Mouse (Mus musculus): ENCODE results near the gene Hdac4. TPM values are rescaled to one million over a fixed set of nuclear protein-coding genes. Genes with fewer than 3 reads are reported as not detected.

Hdac4 gene
- polyA plus RNA-seq, 1 experiment from 2014 or later: 31.2 TPM

DNA sequence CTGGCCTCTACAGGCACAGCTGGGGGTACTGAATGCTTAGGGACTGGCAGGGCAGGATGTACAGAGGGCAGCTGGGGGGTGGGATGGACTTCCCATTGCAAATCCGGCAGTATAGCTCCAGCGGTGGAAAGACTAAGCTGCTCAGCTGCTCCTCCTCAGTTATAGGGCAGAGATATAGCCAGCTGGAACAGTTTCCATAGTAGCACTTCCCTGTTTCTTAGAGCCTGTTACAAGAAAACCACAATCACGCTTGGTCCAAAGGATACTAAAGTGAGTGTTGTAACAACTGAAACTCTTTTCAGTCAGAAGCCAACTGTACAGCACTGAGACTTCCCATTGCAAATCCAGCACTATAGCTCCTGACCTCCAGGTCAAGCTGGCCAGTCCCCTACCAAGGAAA is 161.3 kb downstream of the Hdac4 start:
- WGBS: 90% methylated on average over 3 of the region's 3 CpGs
- no peak for ATAC-seq (ENCODE audit: low FRiP score)
- H3K36me3 ChIP-seq: 0 out of 2 replicates have a peak, but pooled peaks cover 8% of the 10 kb centered on the region

DNA sequence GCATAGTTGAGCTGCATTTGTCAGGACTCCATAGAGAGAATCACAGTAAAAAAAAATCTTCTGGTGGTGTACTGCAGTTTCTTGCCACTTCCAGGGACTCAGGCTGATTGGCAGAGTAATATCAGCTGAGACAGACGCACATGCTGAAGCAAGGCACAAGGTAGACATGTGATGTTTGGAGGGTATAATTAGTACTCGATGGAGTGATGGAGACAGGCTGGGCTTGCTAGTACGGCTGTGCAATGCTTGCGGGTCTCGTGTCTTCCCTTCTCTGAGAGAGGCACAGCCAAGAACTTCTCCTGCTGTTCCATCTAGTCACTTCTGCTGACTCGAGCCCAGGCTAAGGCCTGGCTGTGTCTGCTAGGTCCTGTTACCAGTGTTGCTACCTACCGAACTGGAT is 162.0 kb downstream of the Hdac4 start:
- Histone ChIP-seq H3K4me1 (peaks cover 38% of the 10 kb centered on the region), H3K4me2 (no peak overlapping the region)
- no peak for ATAC-seq (ENCODE audit: low FRiP score)

More for the DNA sequence above, 161.3 kb downstream of the Hdac4 start:
- H3K4me2 ChIP-seq: no peak overlapping the region
- no peaks in the 10 kb centered on the region for H3K27me3 ChIP-seq (replicated peaks)
- no peak overlapping the region for H3K4me3 ChIP-seq (replicated peaks)
- H3K4me1 ChIP-seq: peaks cover 46% of the 10 kb centered on the region
- H3K27ac ChIP-seq (replicated peaks): no peak overlapping the region
- no peaks in the 10 kb centered on the region for H3K9me3 ChIP-seq (replicated peaks)
- no peak overlapping the region for H3K9ac ChIP-seq (replicated peaks)

DNA sequence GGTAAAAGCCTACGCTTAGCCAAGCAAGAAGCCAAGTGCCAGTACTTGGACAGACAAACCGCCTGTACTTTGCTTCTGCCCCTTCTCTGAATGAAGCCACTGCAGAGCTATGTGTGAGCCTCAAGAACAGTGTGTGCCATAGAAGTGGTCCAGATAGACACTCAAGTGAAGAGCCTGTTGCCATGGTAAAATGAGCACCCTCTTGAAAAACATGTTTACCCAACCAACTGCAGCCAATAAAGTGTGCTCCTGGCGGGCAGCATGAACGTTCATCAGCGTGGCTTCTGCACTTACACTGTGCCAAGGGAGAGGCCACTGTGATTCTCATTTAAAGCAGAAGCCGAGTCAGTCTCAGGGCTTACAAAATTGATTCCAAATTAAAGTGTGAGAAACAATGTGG is 165.0 kb downstream of the Hdac4 start:
- Histone ChIP-seq H3K27me3 (replicated peaks) (no peaks in the 10 kb centered on the region), H3K4me1 (peaks cover 26% of the 10 kb centered on the region), H3K9me3 (replicated peaks) (no peaks in the 10 kb centered on the region), H3K9ac (replicated peaks) (no peak overlapping the region), H3K4me2 (no peak overlapping the region), H3K4me3 (replicated peaks) (no peak overlapping the region), H3K27ac (replicated peaks) (no peak overlapping the region; the same call in 1 of the 2 replicates), H3K36me3 (peaks cover 16% of the 10 kb centered on the region)
- ATAC-seq (ENCODE audit: low FRiP score): no peak
- WGBS: 68% methylated on average over 6 of the region's 6 CpGs

More for the DNA sequence above, 162.0 kb downstream of the Hdac4 start:
- no peak overlapping the region for H3K4me3 ChIP-seq (replicated peaks)
- H3K9ac ChIP-seq (replicated peaks): no peak overlapping the region
- WGBS: 90% methylated on average over 7 of the region's 7 CpGs
- H3K36me3 ChIP-seq: 0 out of 2 replicates have a peak, but pooled peaks cover 8% of the 10 kb centered on the region
- H3K27ac ChIP-seq (replicated peaks): no peak overlapping the region
- H3K27me3 ChIP-seq (replicated peaks): no peaks in the 10 kb centered on the region
- H3K9me3 ChIP-seq (replicated peaks): no peaks in the 10 kb centered on the region

DNA sequence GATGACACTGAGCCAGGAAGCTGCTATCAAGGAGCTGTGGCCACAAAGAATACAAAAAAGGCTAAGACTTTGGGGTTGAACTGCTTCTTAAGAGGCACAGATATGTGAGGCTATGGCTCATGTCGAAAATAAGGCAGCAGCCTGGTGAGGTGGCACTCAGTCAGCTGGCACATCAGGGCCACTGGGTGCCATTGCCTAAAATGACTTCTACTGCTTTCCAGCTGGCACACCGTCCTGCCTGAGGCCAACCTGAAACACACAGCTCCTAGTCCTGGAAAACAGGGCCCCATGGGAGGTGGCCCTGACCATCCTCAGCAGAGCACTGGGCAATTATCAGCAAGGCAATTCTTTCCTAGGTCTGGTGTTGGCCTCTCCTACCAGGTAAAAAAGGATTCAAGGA is 167.3 kb downstream of the Hdac4 start:
- H3K27me3 ChIP-seq (replicated peaks): no peaks in the 10 kb centered on the region
- H3K27ac ChIP-seq (replicated peaks): no peak overlapping the region
- H3K9me3 ChIP-seq (replicated peaks): no peaks in the 10 kb centered on the region
- no peak overlapping the region for H3K4me3 ChIP-seq (replicated peaks)
- 70% methylated on average over 2 of the region's 2 CpGs for WGBS
- H3K36me3 ChIP-seq: peaks cover 16% of the 10 kb centered on the region
- H3K4me1 ChIP-seq: peaks cover 19% of the 10 kb centered on the region
- H3K9ac ChIP-seq (replicated peaks): no peak overlapping the region
- no peak overlapping the region for H3K4me2 ChIP-seq
- no peak for ATAC-seq (ENCODE audit: low FRiP score)

DNA sequence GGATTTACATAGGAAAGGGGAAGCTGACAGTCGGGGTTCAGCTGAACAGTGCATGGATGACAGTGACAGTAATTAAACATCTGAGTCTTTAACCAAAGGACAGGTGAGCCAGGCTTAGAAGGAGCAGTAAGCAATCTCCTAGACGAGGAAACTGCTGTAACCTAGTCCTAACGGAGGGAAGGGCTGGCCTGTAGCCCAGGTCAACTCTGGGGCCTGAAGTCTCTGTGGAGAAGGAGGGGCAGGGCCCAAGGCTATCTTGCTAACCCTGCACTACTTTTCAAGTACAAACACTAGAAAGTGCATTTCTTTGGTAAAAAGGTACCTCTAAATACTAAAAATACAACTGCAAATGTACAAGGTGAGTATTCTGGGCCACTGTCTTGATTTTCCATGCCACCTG is 169.1 kb downstream of the Hdac4 start:
- peaks cover 25% of the 10 kb centered on the region for H3K4me1 ChIP-seq
- ATAC-seq (ENCODE audit: low FRiP score): no peak
- H3K36me3 ChIP-seq: peaks cover 16% of the 10 kb centered on the region
- no peak overlapping the region for H3K4me3 ChIP-seq (replicated peaks)
- no peak overlapping the region for H3K27ac ChIP-seq (replicated peaks)
- H3K27me3 ChIP-seq (replicated peaks): no peaks in the 10 kb centered on the region
- H3K9me3 ChIP-seq (replicated peaks): no peaks in the 10 kb centered on the region
- WGBS: 86% methylated on average over 3 of the region's 3 CpGs
- no peak overlapping the region for H3K9ac ChIP-seq (replicated peaks)
- H3K4me2 ChIP-seq: no peak overlapping the region

DNA sequence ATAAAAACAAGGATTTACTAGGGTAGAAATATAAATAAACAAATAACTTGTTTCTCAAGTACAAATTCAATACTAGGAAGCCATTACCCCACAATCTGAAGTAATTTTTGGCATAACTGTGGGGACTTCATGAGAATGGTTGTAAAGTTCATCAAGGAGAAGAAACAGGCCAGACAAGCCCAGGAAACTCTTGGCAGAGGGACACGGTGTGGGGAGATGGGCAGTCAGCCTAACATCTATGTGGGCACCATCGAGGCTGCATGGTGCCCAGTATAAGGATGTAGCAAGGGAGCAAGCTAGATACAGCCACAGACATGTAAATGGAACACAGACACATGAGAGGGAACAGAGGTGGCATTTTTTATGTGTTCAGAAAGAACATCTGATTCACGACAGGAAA is 171.6 kb downstream of the Hdac4 start:
- 91% methylated on average over 3 of the region's 3 CpGs for WGBS
- no peak for ATAC-seq (ENCODE audit: low FRiP score)
- peaks cover 21% of the 10 kb centered on the region for H3K4me1 ChIP-seq
- no peaks in the 10 kb centered on the region for H3K27me3 ChIP-seq (replicated peaks)
- peaks cover 8% of the 10 kb centered on the region for H3K36me3 ChIP-seq
- no peak overlapping the region for H3K9ac ChIP-seq (replicated peaks)
- no peak overlapping the region for H3K4me2 ChIP-seq
- H3K4me3 ChIP-seq (replicated peaks): no peak overlapping the region
- no peaks in the 10 kb centered on the region for H3K9me3 ChIP-seq (replicated peaks)
- H3K27ac ChIP-seq (replicated peaks): no peak overlapping the region

DNA sequence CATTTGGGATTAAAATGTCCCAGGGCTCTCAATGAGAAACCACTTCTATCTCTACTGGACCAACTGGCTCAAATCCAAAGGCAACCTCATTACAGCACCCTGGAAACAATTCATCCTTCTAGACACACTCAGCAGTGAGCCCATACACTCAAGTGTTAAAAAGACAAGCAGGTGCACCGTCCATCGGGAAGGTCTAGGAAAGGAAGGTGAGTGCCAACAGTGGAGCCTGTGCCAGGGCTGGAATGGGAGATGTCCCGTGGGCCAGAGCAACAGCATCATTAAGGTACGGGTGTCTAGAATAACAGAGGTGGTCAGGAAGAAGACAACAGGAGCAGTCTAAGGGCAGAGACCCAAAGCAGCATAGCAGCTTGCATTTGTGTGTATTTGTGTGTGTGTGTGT is 173.5 kb downstream of the Hdac4 start:
- H3K4me3 ChIP-seq (replicated peaks): no peak overlapping the region
- peaks cover 8% of the 10 kb centered on the region for H3K36me3 ChIP-seq
- ATAC-seq (ENCODE audit: low FRiP score): no peak
- peaks cover 21% of the 10 kb centered on the region for H3K4me1 ChIP-seq
- H3K4me2 ChIP-seq: no peak overlapping the region
- no peak overlapping the region for H3K27ac ChIP-seq (replicated peaks)
- H3K9me3 ChIP-seq (replicated peaks): no peaks in the 10 kb centered on the region
- no peak overlapping the region for H3K9ac ChIP-seq (replicated peaks)
- 54% methylated on average over 4 of the region's 4 CpGs for WGBS
- no peaks in the 10 kb centered on the region for H3K27me3 ChIP-seq (replicated peaks)

DNA sequence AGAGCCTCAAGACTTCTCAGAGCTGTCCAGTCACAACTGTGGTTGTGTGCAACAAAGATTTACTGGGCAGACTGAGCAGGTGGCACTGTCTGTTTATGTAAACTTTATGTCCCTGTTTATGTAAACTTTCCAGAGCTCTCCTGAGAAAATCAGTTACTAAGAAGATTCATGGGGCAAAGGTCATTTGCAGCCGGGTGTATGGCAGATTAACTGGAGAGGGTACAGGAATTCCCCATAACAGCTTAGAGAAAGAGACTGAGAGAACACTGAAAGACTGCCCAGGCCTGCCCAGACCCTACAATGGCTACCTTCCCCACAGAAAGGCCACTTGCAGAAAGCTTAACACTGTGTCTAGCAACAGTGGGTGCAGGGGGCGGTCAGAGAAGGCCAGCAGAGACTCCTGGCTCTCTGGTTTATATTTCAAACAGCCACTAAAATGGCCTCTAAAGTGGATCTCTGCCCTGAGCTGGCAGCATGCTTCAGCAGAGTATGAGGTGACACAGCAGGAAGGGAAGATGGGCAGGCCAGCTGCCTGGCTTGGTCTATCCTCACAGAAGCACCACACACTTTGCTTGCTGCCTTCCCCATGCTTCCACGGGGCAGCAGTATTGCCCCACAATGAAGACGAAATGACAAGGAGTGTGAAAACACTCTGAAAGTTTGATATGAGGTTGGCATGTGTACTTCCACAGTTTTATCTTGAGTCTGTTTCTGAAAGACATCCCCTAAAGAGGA is 179.4 kb downstream of the Hdac4 start:
- H3K27me3 ChIP-seq (replicated peaks): no peaks in the 10 kb centered on the region
- no peaks in the 10 kb centered on the region for H3K9me3 ChIP-seq (replicated peaks)
- H3K4me3 ChIP-seq (replicated peaks): no peak overlapping the region
- H3K27ac ChIP-seq (replicated peaks): no peak overlapping the region
- H3K4me1 ChIP-seq: peaks cover 9% of the 10 kb centered on the region
- peaks cover 13% of the 10 kb centered on the region; the same call in 1 of the 2 replicates for H3K36me3 ChIP-seq
- H3K4me2 ChIP-seq: no peak overlapping the region
- ATAC-seq (ENCODE audit: low FRiP score): no peak
- H3K9ac ChIP-seq (replicated peaks): no peak overlapping the region
- 83% methylated on average over 4 of the region's 4 CpGs for WGBS

DNA sequence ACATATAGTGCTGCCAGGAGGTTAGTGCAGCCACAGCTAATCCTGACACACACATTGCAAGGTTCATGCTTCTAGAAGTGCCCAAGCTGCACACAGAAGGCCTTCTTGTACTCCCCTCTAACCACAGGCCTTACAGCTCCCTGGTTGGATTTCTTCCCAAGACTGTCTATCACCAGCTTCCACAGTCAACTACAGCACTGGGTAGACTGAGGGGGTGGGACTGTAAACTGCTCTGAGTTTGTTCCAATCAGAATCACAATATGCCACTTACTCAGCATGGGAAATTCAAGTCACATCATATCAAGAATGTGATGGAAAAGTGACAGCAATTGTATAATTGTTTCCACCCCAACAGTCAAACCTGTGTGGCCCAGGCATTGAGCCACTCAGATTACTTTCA is 180.2 kb downstream of the Hdac4 start:
- H3K27me3 ChIP-seq (replicated peaks): no peaks in the 10 kb centered on the region
- peaks cover under 1% of the 10 kb centered on the region; the same call in 1 of the 2 replicates for H3K4me1 ChIP-seq
- no peaks in the 10 kb centered on the region for H3K9me3 ChIP-seq (replicated peaks)
- no peak overlapping the region for H3K4me3 ChIP-seq (replicated peaks)
- no peak overlapping the region for H3K27ac ChIP-seq (replicated peaks)
- H3K4me2 ChIP-seq: no peak overlapping the region
- H3K9ac ChIP-seq (replicated peaks): no peak overlapping the region
- ATAC-seq (ENCODE audit: low FRiP score): no peak
- H3K36me3 ChIP-seq: peaks cover 13% of the 10 kb centered on the region; the same call in 1 of the 2 replicates

DNA sequence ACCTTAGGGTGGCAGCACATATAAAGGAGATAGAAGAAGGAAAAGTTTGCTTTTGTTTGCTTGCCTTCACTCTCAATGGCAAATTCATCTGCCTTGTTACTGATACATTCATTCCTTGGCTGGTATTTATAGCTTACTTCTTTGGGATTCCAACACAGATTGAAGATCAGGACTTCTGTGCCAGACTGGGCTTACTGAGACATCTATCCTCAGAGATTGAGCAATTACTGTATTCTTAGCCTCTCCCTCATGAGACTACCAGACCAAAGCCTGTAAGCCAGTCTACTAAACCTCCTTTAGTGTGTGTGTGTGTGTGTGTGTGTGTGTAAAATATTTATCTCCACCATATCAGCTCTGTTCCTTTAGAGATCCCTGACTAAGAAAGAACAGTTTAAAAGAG is 181.0 kb downstream of the Hdac4 start:
- no peak for ATAC-seq (ENCODE audit: low FRiP score)
- Histone ChIP-seq H3K4me3 (replicated peaks) (no peak overlapping the region), H3K27me3 (replicated peaks) (no peaks in the 10 kb centered on the region), H3K4me2 (no peak overlapping the region), H3K4me1 (no peaks in the 10 kb centered on the region), H3K27ac (replicated peaks) (no peak overlapping the region), H3K9me3 (replicated peaks) (no peaks in the 10 kb centered on the region), H3K36me3 (peaks cover 13% of the 10 kb centered on the region; the same call in 1 of the 2 replicates), H3K9ac (replicated peaks) (no peak overlapping the region)

DNA sequence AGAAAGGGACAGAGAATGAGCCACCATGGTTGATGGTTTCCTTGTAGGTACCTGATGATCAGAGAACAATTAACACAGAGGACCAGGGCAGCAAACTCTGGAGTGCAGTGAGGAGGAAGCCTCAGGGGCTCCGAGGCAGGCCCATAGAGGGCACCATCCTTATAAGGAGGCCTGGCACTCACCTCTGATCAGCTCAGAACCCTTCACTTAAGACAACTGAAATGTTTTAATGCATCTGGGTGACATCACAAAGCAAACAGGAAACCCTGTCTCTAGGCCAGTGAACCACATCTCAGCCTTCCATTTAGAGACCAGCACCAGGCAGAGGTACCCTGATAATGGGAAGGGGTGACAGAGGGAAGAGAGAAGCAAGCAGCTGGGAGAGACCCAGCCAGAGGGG is 188.8 kb downstream of the Hdac4 start:
- Histone ChIP-seq H3K27me3 (replicated peaks) (no peaks in the 10 kb centered on the region), H3K9ac (replicated peaks) (no peak overlapping the region), H3K36me3 (0 out of 2 replicates have a peak, but pooled peaks cover 4% of the 10 kb centered on the region), H3K4me2 (no peak overlapping the region), H3K27ac (replicated peaks) (no peak overlapping the region), H3K4me3 (replicated peaks) (no peak overlapping the region), H3K9me3 (replicated peaks) (no peaks in the 10 kb centered on the region), H3K4me1 (0 out of 2 replicates have a peak, but pooled peaks cover 9% of the 10 kb centered on the region)
- 39% methylated on average over 1 of the region's 1 CpGs for WGBS
- ATAC-seq (ENCODE audit: low FRiP score): no peak

DNA sequence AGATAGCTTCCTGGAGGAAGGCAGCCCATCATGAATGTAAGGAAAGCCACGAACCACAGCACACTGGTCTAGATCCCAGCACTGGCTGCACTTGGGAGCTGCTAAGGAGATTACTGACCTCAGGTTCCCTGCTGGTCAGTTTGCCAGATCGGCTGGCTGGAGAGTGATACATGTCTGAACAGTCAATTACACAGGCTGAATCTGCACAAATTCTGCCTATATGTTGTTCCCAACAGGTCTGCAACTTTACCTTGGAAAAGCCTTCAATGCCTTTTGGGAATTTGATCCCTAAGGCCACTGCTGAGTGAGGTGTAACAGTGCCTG is 189.9 kb downstream of the Hdac4 start:
- Histone ChIP-seq H3K9ac (replicated peaks) (no peak overlapping the region), H3K27ac (replicated peaks) (no peak overlapping the region), H3K4me3 (replicated peaks) (no peak overlapping the region), H3K4me1 (0 out of 2 replicates have a peak, but pooled peaks cover 9% of the 10 kb centered on the region), H3K4me2 (no peak overlapping the region), H3K27me3 (replicated peaks) (no peaks in the 10 kb centered on the region), H3K9me3 (replicated peaks) (no peaks in the 10 kb centered on the region), H3K36me3 (peaks cover 3% of the 10 kb centered on the region; the same call in 1 of the 2 replicates)
- no peak for ATAC-seq (ENCODE audit: low FRiP score)
- 82% methylated on average over 2 of the region's 2 CpGs for WGBS
